Mouse (Mus musculus): ENCODE measurements around the gene Dppa3. TPM values are rescaled to one million over a fixed set of nuclear protein-coding genes. Genes with fewer than 3 reads are reported as not detected.

Gene Dppa3
- polyA plus RNA-seq, 1 experiment = 0.26 TPM

DNA sequence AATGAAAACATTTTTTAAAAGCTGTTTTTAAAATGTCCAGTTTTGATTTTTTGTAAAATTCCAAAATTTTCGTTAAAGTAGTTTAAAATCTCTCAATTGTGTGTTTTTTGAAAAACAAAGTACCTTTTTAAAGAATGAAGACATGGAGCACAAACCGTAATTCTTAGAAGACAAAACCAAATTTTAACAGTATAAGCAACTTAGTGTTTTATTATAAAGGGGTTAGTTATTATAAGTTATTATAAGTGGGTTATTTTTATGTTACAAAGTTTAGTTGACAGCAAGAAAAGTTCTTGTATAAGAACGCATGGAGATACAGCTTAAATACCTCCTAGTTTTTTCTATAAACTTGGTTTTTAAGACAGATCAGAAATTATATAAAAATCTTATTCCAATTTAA, 24.6 kb upstream of the Dppa3 start:
- Histone ChIP-seq H3K27me3 (ENCODE audit: control insufficient read depth, insufficient read depth, low read length) (no peaks in the 10 kb centered on the region), H3K27ac (ENCODE audit: control insufficient read depth, insufficient read depth, low read length) (no peak overlapping the region), H3K4me1 (replicated peaks; ENCODE audit: control insufficient read depth, insufficient read depth, low read length) (0 out of 2 replicates have a peak, but pooled peaks cover 5% of the 10 kb centered on the region), H3K4me3 (ENCODE audit: control insufficient read depth, insufficient read depth, low read length) (no peak overlapping the region), H3K36me3 (ENCODE audit: control insufficient read depth, insufficient read depth, low read length) (no peaks in the 10 kb centered on the region; the same call in none of the 2 replicates)
- DNase-seq = no peak
- WGBS = 60% methylated on average over 3 of the region's 3 CpGs
- no peak for TF ChIP-seq CTCF (IDR thresholded peaks at IDR 0.05; ENCODE audit: borderline replicate concordance, control insufficient read depth, extremely low read depth, insufficient read depth, low read length, poor library complexity)
- no peak for TF ChIP-seq POLR2A (IDR thresholded peaks at IDR 0.05; ENCODE audit: control insufficient read depth, extremely low read depth, insufficient read depth, low read length, poor library complexity)

DNA sequence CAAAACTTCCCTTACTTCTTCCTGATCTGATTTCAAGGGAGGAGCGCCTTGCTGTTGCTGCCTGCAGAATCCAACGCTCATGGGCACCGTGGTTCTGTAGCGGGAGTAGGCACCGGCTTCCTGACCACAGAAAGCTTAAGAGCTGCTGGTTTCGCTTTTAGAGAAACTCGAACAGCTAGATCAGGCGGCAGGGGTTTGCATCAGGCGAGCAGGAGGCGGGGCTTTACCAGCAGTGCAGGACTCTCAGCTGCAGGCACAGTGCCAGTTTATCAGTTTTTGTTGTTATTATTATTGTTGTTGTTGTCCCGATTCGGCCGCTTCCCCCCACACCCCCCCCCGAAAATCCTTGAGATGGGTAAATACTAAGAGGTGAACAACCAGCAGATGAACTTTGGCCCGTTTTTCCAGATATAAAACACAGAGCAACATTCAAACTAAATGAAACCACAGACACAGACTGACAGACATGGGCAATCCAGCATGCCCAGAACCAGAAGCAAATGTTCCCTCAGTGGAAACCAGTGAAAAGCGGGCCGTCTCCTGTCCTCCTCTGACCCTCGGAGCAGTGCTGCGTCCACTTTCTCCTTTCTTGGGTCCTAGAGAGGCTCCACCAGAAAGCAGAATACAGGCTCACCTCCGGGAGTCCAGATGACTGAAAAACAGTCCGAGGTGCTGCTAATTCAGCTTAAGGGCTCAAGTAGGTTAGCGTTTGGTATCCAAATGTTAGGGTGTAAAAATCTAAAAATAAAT, 23.8 kb upstream of the Dppa3 start, which contains the start of gene Apobec1:
Gene Apobec1 (minus strand): TSS at position 203 of the 750 bp plus-strand sequence.
- 1% methylated on average over 22 of the region's 22 CpGs for WGBS

GRCm38 (mm10) chr6:122602992-122603322, 23.3 kb upstream of the Dppa3 start:
- TF ChIP-seq CTCF (IDR thresholded peaks at IDR 0.05; ENCODE audit: borderline replicate concordance, control insufficient read depth, extremely low read depth, insufficient read depth, low read length, poor library complexity) (no peak), POLR2A (IDR thresholded peaks at IDR 0.05; ENCODE audit: control insufficient read depth, extremely low read depth, insufficient read depth, low read length, poor library complexity) (no peak)
- H3K4me3 ChIP-seq (ENCODE audit: control insufficient read depth, insufficient read depth, low read length) = no peak overlapping the region
- H3K36me3 ChIP-seq (ENCODE audit: control insufficient read depth, insufficient read depth, low read length) = no peaks in the 10 kb centered on the region
- H3K27me3 ChIP-seq (ENCODE audit: control insufficient read depth, insufficient read depth, low read length) = no peaks in the 10 kb centered on the region
- peak overlapping the region; percentile 92 for H3K27ac ChIP-seq (ENCODE audit: control insufficient read depth, insufficient read depth, low read length)
- H3K4me1 ChIP-seq (replicated peaks; ENCODE audit: control insufficient read depth, insufficient read depth, low read length) = 0 out of 2 replicates have a peak, but pooled peaks cover 5% of the 10 kb centered on the region
- WGBS = 3% methylated on average over 1 of the region's 1 CpGs
- DNase-seq = no peak

More for the DNA sequence above, 23.8 kb upstream of the Dppa3 start, which contains the start of gene Apobec1:
- H3K4me3 ChIP-seq (ENCODE audit: control insufficient read depth, insufficient read depth, low read length) = peak within 1 kb of the TSS; percentile 65
- 0 out of 2 replicates have a peak, but pooled peaks cover 5% of the 10 kb centered on the region for H3K4me1 ChIP-seq (replicated peaks; ENCODE audit: control insufficient read depth, insufficient read depth, low read length)
- no peaks in the 10 kb centered on the region for H3K27me3 ChIP-seq (ENCODE audit: control insufficient read depth, insufficient read depth, low read length)
- TF ChIP-seq POLR2A (IDR thresholded peaks at IDR 0.05; ENCODE audit: control insufficient read depth, extremely low read depth, insufficient read depth, low read length, poor library complexity) = 0 out of 2 replicates have a peak, but pooled peaks have one; percentile 20
- no peak for TF ChIP-seq CTCF (IDR thresholded peaks at IDR 0.05; ENCODE audit: borderline replicate concordance, control insufficient read depth, extremely low read depth, insufficient read depth, low read length, poor library complexity)
- H3K27ac ChIP-seq (ENCODE audit: control insufficient read depth, insufficient read depth, low read length) = peak within 1 kb of the TSS; percentile 92
- H3K36me3 ChIP-seq (ENCODE audit: control insufficient read depth, insufficient read depth, low read length) = no peaks in the 10 kb centered on the region
- peak; percentile 83 for DNase-seq

- Histone ChIP-seq H3K4me1 (replicated peaks; ENCODE audit: control insufficient read depth, insufficient read depth, low read length) (0 out of 2 replicates have a peak, but pooled peaks cover 5% of the 10 kb centered on the region), H3K36me3 (ENCODE audit: control insufficient read depth, insufficient read depth, low read length) (no peaks in the 10 kb centered on the region), H3K27me3 (ENCODE audit: control insufficient read depth, insufficient read depth, low read length) (no peaks in the 10 kb centered on the region), H3K4me3 (ENCODE audit: control insufficient read depth, insufficient read depth, low read length) (no peak overlapping the region), H3K27ac (ENCODE audit: control insufficient read depth, insufficient read depth, low read length) (no peak overlapping the region)
- DNase-seq = no peak
- TF ChIP-seq POLR2A (IDR thresholded peaks at IDR 0.05; ENCODE audit: control insufficient read depth, extremely low read depth, insufficient read depth, low read length, poor library complexity) (no peak), CTCF (IDR thresholded peaks at IDR 0.05; ENCODE audit: borderline replicate concordance, control insufficient read depth, extremely low read depth, insufficient read depth, low read length, poor library complexity) (no peak)
These were observed 21.9 kb upstream of the Dppa3 start for GRCm38 (mm10) chr6:122604260-122604659.

DNA sequence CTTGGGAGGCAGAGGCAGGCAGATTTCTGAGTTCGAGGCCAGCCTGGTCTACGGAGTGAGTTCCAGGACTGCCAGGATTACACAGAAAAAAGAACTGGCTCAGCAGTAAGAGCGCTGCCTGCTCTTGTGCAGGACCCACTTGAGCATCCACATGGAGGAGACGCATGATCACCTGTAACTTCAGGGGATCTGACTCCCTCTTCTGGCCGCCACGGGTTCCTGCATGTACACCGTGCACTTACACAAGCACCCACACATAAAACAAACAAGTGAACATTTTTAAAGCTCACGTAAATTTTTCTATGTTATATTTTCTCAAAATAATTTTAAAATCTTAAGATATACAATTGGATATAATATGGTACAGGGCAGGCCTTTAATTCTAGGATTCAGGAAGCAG, 20.7 kb upstream of the Dppa3 start:
- H3K27ac ChIP-seq (ENCODE audit: control insufficient read depth, insufficient read depth, low read length) = no peak overlapping the region
- no peaks in the 10 kb centered on the region for H3K27me3 ChIP-seq (ENCODE audit: control insufficient read depth, insufficient read depth, low read length)
- no peak for TF ChIP-seq POLR2A (IDR thresholded peaks at IDR 0.05; ENCODE audit: control insufficient read depth, extremely low read depth, insufficient read depth, low read length, poor library complexity)
- peak; percentile 47; the same call in 1 of the 2 replicates for TF ChIP-seq CTCF (IDR thresholded peaks at IDR 0.05; ENCODE audit: borderline replicate concordance, control insufficient read depth, extremely low read depth, insufficient read depth, low read length, poor library complexity)
- DNase-seq = peak; percentile 30
- WGBS = 93% methylated on average over 8 of the region's 8 CpGs
- no peaks in the 10 kb centered on the region for H3K36me3 ChIP-seq (ENCODE audit: control insufficient read depth, insufficient read depth, low read length)
- 0 out of 2 replicates have a peak, but pooled peaks cover 5% of the 10 kb centered on the region for H3K4me1 ChIP-seq (replicated peaks; ENCODE audit: control insufficient read depth, insufficient read depth, low read length)
- no peak overlapping the region for H3K4me3 ChIP-seq (ENCODE audit: control insufficient read depth, insufficient read depth, low read length)

- WGBS = 96% methylated on average over 11 of the region's 11 CpGs
- TF ChIP-seq CTCF (IDR thresholded peaks at IDR 0.05; ENCODE audit: borderline replicate concordance, control insufficient read depth, extremely low read depth, insufficient read depth, low read length, poor library complexity) (no peak), POLR2A (IDR thresholded peaks at IDR 0.05; ENCODE audit: control insufficient read depth, extremely low read depth, insufficient read depth, low read length, poor library complexity) (no peak)
- Histone ChIP-seq H3K36me3 (ENCODE audit: control insufficient read depth, insufficient read depth, low read length) (no peaks in the 10 kb centered on the region), H3K4me3 (ENCODE audit: control insufficient read depth, insufficient read depth, low read length) (no peak overlapping the region), H3K27ac (ENCODE audit: control insufficient read depth, insufficient read depth, low read length) (no peak overlapping the region), H3K4me1 (replicated peaks; ENCODE audit: control insufficient read depth, insufficient read depth, low read length) (0 out of 2 replicates have a peak, but pooled peaks cover 5% of the 10 kb centered on the region), H3K27me3 (ENCODE audit: control insufficient read depth, insufficient read depth, low read length) (no peaks in the 10 kb centered on the region)
- no peak for DNase-seq
These were observed 19.5 kb upstream of the Dppa3 start for GRCm38 (mm10) chr6:122606661-122607060.

Data from thymus, adult 2 months (tissue).